Mouse (Mus musculus): Measurements from ENCODE around the gene Uhrf1.

Uhrf1 gene

GRCm38 (mm10) chr17:56340717-56341116, 37.6 kb downstream of the Uhrf1 start:
- no peak for DNase-seq (ENCODE audit: extremely low read depth, low read depth, low spot score)

- DNase-seq (ENCODE audit: extremely low read depth, low read depth, low spot score): no peak
Observed at GRCm38 (mm10) chr17:56343466-56343865, 40.3 kb downstream of the Uhrf1 start.

GRCm38 (mm10) chr17:56345364-56345763, 42.2 kb downstream of the Uhrf1 start:
- DNase-seq (ENCODE audit: extremely low read depth, low read depth, low spot score): no peak

GRCm38 (mm10) chr17:56348128-56348527, 45.0 kb downstream of the Uhrf1 start:
- DNase-seq (ENCODE audit: extremely low read depth, low read depth, low spot score): no peak

- DNase-seq (ENCODE audit: extremely low read depth, low read depth, low spot score): no peak
Observed at GRCm38 (mm10) chr17:56348586-56348985, 45.5 kb downstream of the Uhrf1 start.

- DNase-seq (ENCODE audit: extremely low read depth, low read depth, low spot score): no peak
Observed at GRCm38 (mm10) chr17:56350694-56351093, 47.6 kb downstream of the Uhrf1 start.

- no peak for DNase-seq (ENCODE audit: extremely low read depth, low read depth, low spot score)
Observed at GRCm38 (mm10) chr17:56356921-56357885, 54.1 kb downstream of the Uhrf1 start.

- no peak for DNase-seq (ENCODE audit: extremely low read depth, low read depth, low spot score)
Observed at GRCm38 (mm10) chr17:56359183-56359725, 56.1 kb downstream of the Uhrf1 start.

GRCm38 (mm10) chr17:56359864-56360263, 56.7 kb downstream of the Uhrf1 start:
- DNase-seq (ENCODE audit: extremely low read depth, low read depth, low spot score): no peak

GRCm38 (mm10) chr17:56360451-56360850, 57.3 kb downstream of the Uhrf1 start:
- DNase-seq (ENCODE audit: extremely low read depth, low read depth, low spot score): no peak

- DNase-seq (ENCODE audit: extremely low read depth, low read depth, low spot score): no peak
Observed at GRCm38 (mm10) chr17:56361542-56361941, 58.4 kb downstream of the Uhrf1 start.

GRCm38 (mm10) chr17:56365791-56366673, 62.9 kb downstream of the Uhrf1 start:
- DNase-seq (ENCODE audit: extremely low read depth, low read depth, low spot score): no peak

- DNase-seq (ENCODE audit: extremely low read depth, low read depth, low spot score): no peak
Observed at GRCm38 (mm10) chr17:56368291-56368790, 65.2 kb downstream of the Uhrf1 start.

- DNase-seq (ENCODE audit: extremely low read depth, low read depth, low spot score): no peak
Observed at GRCm38 (mm10) chr17:56370090-56370489, 67.0 kb downstream of the Uhrf1 start.

GRCm38 (mm10) chr17:56371029-56371660, 68.0 kb downstream of the Uhrf1 start:
- no peak for DNase-seq (ENCODE audit: extremely low read depth, low read depth, low spot score)

- no peak for DNase-seq (ENCODE audit: extremely low read depth, low read depth, low spot score)
Observed at GRCm38 (mm10) chr17:56372109-56372508, 69.0 kb downstream of the Uhrf1 start.
